Mouse (Mus musculus): Measurements from ENCODE around the gene 4931422A03Rik.
"Not testable (repeated sequence)": the region's sequence is repeated elsewhere in the genome, so short reads cannot be mapped to it uniquely, and the experiment has no call there.

- TF ChIP-seq CTCF (IDR thresholded peaks at IDR 0.05; ENCODE audit: borderline replicate concordance, insufficient read depth, low read length); POLR2A (IDR thresholded peaks at IDR 0.05; ENCODE audit: low read depth, low read length): not testable (repeated sequence)
These were observed 40.3 kb upstream of the 4931422A03Rik start, which contains the start of gene Gm10799 for GRCm38 (mm10) chr2:104068450-104068849.
